Mouse (Mus musculus): ENCODE measurements around the gene Ddc.
A peak's percentile ranks its signal among the peaks of the same experiment; 100 is the strongest.

The Ddc gene

DNA sequence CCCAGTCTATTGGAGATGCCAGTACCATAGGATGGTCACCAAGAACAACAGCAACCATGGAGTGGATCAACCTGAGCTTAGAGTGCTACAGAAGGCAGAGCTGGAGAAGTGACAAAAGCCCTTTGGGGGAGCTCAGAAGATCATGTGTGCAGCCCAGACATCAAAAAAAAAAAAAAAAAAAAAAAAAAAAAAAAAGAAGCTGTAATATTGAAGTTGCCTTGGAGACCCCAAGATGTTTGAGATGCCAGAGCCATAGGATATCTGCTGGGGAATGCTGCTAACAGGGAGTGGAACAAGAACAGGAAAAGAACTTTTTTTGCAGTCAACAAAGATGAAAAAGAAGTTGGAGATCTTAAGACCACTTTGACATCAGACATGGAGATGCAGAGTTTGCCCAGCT, 7.6 kb upstream of the Ddc start:
- DNase-seq: no peak

DNA sequence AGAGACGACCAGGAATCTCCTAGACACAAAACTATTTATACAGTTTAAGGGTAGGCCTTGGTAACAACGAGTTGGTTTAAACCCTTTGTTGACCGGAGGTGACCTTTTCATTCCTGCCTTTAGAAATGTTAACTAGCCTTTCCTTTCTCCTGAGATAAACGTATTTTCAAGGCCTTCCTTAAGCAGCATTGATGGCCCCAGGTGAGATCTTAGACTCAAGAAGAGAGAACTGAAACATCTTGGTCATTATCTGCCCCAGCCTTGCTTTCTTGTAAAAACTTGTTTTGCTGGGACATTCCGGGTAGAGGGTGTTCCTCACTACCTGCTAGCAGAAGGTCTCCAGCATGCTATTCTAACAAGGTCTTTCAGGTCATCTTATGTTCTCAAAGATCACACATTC, 7.1 kb upstream of the Ddc start:
- no peak for DNase-seq

GRCm38 (mm10) chr11:11901509-11901908, 3.6 kb upstream of the Ddc start:
- DNase-seq: no peak

DNA sequence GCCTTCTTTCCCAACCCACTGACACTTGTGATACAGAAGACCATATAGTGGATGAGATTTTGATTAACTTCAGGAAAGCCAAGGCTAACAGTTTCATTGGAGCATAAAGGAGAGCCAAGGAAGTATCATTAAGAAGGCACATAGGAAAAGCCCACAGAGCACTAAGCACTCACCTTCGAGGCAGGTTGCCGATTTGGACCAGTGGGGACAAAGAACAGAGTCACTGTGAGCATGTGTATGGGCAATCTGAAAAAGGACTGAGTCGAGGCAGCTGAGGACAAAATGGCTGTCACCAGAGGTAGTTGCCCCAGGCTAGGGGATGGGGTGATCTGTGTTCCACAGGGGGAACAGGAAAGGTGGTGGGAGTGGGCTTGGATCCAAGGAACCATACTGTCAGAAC, 552 bp upstream of the Ddc start:
- no peak for DNase-seq

DNA sequence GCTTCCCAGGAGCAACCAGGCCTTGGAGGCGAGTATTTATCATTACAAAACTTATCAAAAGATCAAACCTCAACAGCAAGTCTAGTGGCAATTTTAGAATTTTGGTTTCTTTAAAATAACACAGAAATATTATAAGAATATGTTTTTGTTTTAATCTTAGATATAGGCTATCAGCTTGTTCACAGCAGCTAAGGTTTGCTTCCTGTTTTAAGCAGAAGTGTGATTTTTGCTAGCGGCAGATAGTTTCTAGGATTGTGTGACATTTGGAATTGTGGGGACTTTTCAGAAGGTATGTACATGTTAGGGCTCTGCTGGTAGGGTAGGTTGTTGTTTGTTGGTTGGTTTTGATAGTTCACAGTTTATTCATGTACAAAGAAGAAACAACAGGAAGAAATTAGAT, 2.5 kb downstream of the Ddc start:
- DNase-seq: no peak

GRCm38 (mm10) chr11:11893769-11894168, 4.2 kb downstream of the Ddc start:
- DNase-seq: no peak

DNA sequence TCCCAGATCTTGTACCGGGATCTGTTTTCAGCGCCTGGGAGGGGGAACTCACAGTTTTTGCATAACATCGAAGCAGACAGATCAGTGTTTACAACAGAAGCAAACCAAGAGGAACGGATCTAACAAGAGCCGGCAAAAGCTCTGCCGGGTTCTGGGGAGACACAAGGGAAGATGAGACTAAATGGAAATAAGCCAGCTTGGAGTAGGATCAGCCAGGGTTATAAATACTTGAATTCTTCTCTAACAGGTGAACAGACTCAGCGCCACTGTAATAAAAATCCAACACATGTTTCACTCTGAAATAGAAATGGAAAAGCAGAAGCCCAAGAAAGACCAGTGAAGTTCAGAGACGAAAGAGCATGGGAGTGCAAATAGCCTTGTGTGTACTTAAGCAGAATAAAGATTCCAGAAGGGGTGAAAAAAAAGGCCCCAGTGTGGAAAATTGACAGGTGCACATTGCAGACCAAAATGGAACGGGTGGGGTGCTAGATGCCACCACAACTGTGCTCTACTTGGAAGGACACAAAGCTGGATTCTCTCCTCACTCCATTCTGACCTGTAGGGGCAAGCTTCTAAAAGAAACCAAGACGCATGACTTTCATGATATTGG, 4.8 kb downstream of the Ddc start:
- DNase-seq: no peak

DNA sequence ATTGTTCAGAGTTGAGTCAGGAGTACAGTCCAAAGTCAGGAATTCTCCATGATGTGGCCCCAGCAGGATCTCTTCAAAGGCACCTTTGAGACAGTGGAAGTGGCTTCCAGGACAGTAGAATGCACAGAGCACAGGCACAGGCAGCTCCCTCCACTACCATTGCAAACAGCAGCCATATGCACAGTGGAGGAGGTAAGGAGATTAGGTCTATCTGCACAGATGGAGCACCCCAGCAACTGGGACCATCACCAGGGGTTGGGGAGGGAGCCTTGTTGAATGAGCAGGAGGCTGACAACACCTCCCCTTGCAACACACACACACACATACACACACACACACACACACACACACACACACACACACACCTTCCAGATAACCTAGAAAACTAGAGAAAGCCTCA, 6.1 kb downstream of the Ddc start:
- no peak for DNase-seq

DNA sequence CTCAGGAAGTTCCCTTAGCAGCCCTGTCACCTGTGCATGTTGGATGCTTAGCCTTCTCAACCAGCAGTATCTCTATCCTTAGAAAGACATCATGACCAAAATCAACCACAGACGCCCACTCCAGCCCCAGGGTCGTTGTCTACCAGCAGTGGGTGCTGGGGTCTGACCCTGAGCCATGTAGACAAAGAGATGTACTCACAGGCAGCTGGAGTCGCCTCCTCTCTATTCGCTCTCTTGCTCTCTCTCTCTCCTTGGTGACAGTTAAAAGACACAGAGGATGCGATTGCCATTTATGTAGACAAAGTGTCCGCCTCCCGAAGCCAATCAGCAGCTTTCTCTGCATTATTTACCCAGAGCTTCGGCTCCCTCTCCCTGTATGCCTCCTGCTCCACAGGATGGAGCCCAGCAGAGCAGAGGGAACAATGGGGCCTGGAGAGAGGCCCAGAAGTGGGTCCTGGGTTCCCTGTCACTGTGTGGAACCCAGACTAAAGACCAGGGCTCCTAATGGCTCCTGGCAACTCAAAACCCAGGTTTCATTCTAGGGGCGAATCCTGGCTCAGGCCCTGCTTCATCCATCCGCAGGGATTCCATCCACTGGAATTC, 7.7 kb downstream of the Ddc start:
- DNase-seq: no peak

GRCm38 (mm10) chr11:11888727-11889126, 9.2 kb downstream of the Ddc start:
- DNase-seq: no peak

GRCm38 (mm10) chr11:11888051-11888450, 9.9 kb downstream of the Ddc start:
- no peak for DNase-seq

DNA sequence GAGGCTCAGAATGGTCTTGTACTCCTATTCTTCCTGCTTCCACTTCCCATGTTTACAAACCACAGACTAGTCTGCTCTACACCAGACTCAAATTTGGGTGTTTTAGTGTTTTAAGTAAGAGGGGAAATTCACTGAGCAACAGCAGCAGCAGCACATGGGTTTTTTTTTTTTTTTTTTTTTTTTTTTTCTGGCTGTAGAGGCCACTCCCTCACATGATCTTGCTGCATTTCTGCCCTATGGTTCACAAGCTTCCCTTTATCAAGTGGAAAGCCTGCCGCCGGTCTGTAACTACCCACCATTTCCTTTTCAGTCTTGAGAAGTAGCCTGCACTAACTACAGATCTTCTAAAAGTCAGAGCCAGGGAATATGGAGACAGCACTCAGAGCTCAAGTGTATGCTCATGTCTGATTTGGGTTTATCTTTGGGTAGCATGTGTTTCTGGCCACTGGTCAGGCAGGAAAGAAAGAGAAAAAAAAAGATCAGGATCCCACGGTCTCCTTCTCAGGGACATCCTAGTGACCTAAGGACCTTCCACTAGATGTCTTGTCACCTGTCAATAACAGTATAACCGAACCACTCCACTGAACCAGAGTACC, 11.4 kb downstream of the Ddc start:
- no peak for DNase-seq

GRCm38 (mm10) chr11:11885921-11886320, 12.0 kb downstream of the Ddc start:
- peak; percentile 49 for DNase-seq

DNA sequence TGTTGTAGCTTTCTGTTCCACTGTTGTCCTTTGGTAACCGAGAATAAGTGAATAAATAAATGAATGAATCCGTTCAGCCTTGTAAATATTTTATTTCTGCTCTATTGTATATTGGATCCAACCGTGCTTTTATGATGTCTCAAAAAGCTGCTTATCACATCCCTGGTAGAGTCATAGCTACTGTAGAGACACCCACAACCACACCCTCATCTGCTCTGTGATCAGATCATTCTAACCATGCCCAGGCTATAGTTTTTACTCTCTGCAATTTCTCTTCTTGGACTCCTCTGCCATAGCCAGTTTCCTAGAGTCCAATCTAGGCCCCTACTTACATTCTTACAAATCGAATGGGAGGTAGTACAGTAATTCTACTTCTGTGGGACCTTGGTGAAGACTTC, 12.7 kb downstream of the Ddc start:
- no peak for DNase-seq

DNA sequence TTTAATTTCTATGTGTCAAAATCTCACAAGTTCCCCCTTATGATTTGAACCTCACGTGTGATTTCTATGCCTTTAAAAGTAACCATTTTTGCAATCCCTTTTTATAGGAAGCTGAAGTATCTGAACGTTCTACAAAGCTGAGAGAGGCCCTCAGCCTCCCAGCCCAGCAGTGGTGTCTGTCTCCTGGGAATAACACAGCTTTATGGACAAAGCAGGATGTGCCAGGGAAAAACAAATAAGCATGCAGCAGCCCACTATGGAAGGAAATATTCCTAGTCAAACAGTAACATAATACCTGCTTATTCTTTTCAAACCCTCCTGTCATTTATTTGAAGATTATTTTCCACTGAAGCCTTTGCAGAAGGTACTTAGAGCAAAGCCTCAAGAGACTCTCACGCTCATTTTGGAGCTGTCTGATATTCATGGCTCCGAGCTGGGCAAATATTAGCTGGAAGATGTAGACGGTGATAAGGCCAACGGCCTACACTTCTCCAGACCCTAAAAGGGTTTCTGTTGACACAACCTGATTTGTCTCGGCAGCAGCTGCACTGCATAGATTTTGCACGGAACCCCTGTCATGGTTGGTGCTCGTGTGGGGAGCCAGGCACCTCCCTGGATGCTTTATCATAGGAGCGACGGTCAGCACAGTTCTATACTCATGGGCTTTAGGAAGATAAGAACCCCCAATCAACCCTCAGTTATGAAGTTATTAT, 13.3 kb downstream of the Ddc start:
- DNase-seq: no peak

- no peak for DNase-seq
Observed at GRCm38 (mm10) chr11:11881783-11882155, 16.2 kb downstream of the Ddc start.

DNA sequence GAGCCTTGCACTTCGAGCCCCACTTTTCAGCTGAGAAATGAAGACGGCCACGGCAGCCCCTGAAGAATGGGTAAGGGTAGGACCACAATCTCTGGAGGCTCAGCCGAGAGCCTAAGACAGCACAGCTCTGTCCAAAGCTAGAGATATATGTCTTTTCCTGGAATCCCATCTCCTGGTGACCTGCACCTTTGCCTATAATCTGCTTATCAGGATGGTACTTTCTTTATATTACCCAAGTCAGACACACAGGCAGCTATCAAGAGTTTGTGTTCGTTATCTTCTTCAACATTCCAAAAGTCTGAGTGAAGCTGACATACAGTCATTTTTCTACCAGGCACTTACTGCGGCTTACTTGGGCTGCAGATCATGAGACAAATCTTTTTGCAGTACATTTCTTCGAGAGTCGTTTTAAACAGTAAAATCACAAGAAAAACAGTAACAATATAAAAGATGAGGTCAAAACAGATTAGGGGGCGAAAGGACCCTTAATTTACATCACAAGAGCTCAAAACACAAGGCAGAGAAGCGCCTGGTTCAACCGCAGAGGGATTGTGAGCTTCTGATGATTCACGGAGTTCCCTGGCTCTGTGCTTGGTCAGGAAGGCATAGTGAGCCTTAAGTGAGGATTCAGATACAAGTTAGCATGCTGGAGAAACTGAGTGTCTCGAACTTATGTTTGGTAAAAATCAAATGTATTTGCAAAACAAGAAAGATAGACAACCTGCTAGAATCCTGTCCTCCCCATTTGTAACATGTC, 16.7 kb downstream of the Ddc start:
- DNase-seq: no peak

GRCm38 (mm10) chr11:11880351-11880750, 17.6 kb downstream of the Ddc start:
- DNase-seq: no peak

- no peak for DNase-seq
Observed at GRCm38 (mm10) chr11:11879699-11880002, 18.3 kb downstream of the Ddc start.

GRCm38 (mm10) chr11:11878981-11879698, 18.8 kb downstream of the Ddc start:
- DNase-seq: no peak

DNA sequence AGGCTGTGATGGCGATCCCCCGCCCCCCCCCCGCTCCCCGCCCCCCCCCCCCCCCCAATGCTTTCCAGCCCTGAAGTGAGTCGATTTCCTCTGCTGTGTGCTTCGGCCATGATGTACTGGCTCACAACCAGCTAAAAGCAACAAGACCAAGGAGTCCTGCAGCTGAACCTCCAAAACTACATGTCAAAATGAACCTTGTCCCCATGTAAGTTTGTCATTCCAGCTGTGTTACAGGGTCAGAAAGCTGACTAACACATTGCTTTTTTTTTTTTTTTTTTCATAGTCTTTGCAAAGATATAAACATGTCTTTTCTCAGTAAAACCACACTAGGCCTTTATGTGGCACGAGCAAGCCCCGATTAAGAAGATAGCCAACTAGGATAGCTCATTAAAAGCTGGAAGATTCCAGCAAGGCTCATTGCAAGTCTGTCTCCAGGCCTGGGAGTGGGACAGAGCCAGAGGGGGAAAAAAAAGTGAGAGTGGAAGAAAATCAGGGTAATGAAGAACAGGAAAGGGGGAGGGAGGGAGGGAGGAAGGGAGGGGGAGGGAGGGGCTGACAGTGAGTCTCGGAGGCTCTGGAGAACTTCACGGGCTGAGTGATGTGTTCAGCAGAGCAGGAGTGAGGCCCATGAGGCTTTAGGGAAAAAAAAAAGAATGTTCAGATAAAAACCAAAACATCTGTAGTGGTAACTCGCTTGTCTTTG, 19.5 kb downstream of the Ddc start:
- no peak for DNase-seq

DNA sequence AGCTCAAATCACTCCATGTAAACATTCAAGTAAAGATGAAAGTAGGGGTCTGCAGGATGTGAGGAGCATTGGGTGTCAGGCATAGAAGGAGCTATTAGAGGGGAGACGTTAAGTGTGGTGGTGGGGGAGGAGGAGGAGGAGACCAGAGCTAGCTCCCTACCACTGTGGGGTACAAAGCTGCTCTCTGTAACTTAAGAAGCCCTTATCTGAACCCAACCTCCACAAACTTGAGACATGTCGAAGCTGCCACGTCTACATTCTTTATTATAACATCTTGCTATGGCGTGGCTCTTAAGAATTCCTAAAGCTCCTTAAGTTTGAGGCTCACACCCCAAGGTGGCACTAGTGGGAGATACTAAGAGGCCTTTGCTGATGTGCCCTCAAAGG, 20.1 kb downstream of the Ddc start:
- DNase-seq: no peak
